Mouse (Mus musculus) E14TG2a.4 (cell line): Measurements from ENCODE around the gene Afg1l.

ENCODE experiments used
- CTCF ChIP-seq: conservative IDR thresholded peaks from 2 replicates; pipeline ENCODE4 v1.5.1; 2014; ENCODE audit warnings: low read length
- NANOG ChIP-seq: IDR thresholded peaks from 2 replicates; pipeline ENCODE4 v1.6.1; 2014; ENCODE audit warnings: borderline replicate concordance, low read length, mixed read lengths
- POU5F1 ChIP-seq: IDR thresholded peaks from 2 replicates; pipeline ENCODE4 v1.6.1; 2014; ENCODE audit warnings: low read length, borderline replicate concordance

DNA sequence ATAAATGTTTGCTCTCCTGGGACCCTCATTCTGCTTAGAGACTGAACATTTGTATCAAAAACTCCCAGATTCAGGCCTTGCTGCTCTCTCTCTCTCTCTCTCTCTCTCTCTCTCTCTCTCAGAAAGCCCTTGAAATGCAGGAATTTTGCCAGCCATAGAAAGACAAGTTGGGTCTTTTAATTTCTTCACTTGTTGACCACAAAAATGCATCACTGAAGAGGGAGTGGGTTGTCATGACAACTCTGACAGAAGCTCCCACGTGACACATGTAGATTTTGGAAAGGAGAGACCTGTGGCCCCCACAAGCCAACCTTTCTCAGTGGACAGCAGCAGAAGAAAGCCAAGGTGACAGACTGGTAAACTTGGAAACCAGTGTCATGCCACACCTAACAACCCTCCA is 190.7 kb downstream of the Afg1l start:
- TF ChIP-seq CTCF: no peak
- TF ChIP-seq NANOG: no peak
- TF ChIP-seq POU5F1: no peak
